16 mouse cellular contexts compared by ENCODE assay signal in genomic region chr11:79685109-79685508, GRCm38 (mm10).
"Had no signal": no experiment of that assay in that cellular context is flagged by ENCODE, and none has a peak within 500 bp of the region (broad histone marks: within the 10 kb centered on the region; RNA-seq: fewer than 3 reads in every experiment).

No protein-coding gene starts in this region.

- H3K4me3 ChIP-seq: neural tube, embryonic 13.5 days; neural tube, embryonic 15.5 days; stomach, embryonic 15.5 days had no signal

- H3K27me3 ChIP-seq: neural tube, embryonic 13.5 days; neural tube, embryonic 15.5 days; stomach, embryonic 15.5 days had no signal

- H3K9ac ChIP-seq: neural tube, embryonic 13.5 days; neural tube, embryonic 15.5 days; stomach, embryonic 15.5 days had no signal

- H3K4me2 ChIP-seq: neural tube, embryonic 13.5 days; neural tube, embryonic 15.5 days; stomach, embryonic 15.5 days had no signal

- H3K9me3 ChIP-seq: neural tube, embryonic 13.5 days; neural tube, embryonic 15.5 days; stomach, embryonic 15.5 days had no signal

- DNase-seq: retina, postnatal 1 day; right cerebral cortex, adult 18-20 months; right cerebral cortex, postnatal 14 days; right cerebral cortex, postnatal 25 days; right cerebral cortex, postnatal 4 days; spleen, adult 18-20 months; thymus, adult 18-20 months; thymus, adult 2 months; thymus, postnatal 14 days; thymus, postnatal 25 days; thymus, postnatal 36 days; thymus, postnatal 4 days had no signal

- H3K4me1 ChIP-seq: stomach, embryonic 15.5 days had no signal

- H3K27ac ChIP-seq: neural tube, embryonic 13.5 days; neural tube, embryonic 15.5 days; stomach, embryonic 15.5 days; stomach, postnatal 0 days had no signal
